Mouse (Mus musculus) erythroblast, embryonic 14.5 days (primary cell): ENCODE data around the gene Cse1l. TPM values are rescaled to one million over a fixed set of nuclear protein-coding genes. Genes with fewer than 3 reads are reported as not detected.

Source experiments
- H3K27me3 ChIP-seq: 2 replicates; pipeline ENCODE4 v1.6.1; 2012; ENCODE audit warnings: inconsistent platforms; ENCODE audit not compliant: control insufficient read depth
- H3K36me3 ChIP-seq: 2 replicates; pipeline ENCODE4 v1.6.1; 2012; ENCODE audit warnings: mild to moderate bottlenecking, inconsistent platforms; ENCODE audit not compliant: control insufficient read depth
- H3K4me1 ChIP-seq: 2 replicates; pipeline ENCODE4 v1.6.1; 2012; ENCODE audit warnings: inconsistent platforms; ENCODE audit not compliant: control insufficient read depth
- H3K4me3 ChIP-seq: replicated peaks from 2 replicates; pipeline ENCODE3; 2012; ENCODE audit warnings: moderate library complexity, mild to moderate bottlenecking, inconsistent platforms
- H3K9me3 ChIP-seq: 2 replicates; pipeline ENCODE4 v1.6.1; 2012; ENCODE audit warnings: low read length, inconsistent platforms, mixed read lengths; ENCODE audit not compliant: control insufficient read depth
- GATA1 ChIP-seq: IDR thresholded peaks from 2 replicates; pipeline ENCODE4 v1.6.1; 2012; ENCODE audit warnings: low read length, inconsistent platforms, mixed read lengths
- TAL1 ChIP-seq: IDR thresholded peaks from 3 replicates; pipeline ENCODE4 v1.6.1; 2012; ENCODE audit warnings: low read length, inconsistent platforms, mixed read lengths
- polyA plus RNA-seq: library from polyadenylated mRNA; stranded (reverse); fragments of >175 nt; gene quantifications from 2 replicates; pipeline ENCODE4 v1.2.3, GENCODE M21; 2012

The Cse1l gene
- polyA plus RNA-seq, 1 experiment = 0.16 TPM

- TF ChIP-seq GATA1 (no peak), TAL1 (no peak)
- peaks cover 50% of the 10 kb centered on the region for H3K36me3 ChIP-seq
- H3K9me3 ChIP-seq = no peaks in the 10 kb centered on the region
- no peak overlapping the region for H3K4me3 ChIP-seq
- peaks cover 3% of the 10 kb centered on the region for H3K4me1 ChIP-seq
- no peaks in the 10 kb centered on the region for H3K27me3 ChIP-seq
These were observed 8.9 kb upstream of the Cse1l start for GRCm38 (mm10) chr2:166896974-166897373.

- Histone ChIP-seq H3K27me3 (no peaks in the 10 kb centered on the region), H3K36me3 (peaks cover 28% of the 10 kb centered on the region), H3K9me3 (no peaks in the 10 kb centered on the region), H3K4me1 (peaks cover 11% of the 10 kb centered on the region), H3K4me3 (no peak overlapping the region)
- TF ChIP-seq TAL1 (no peak), GATA1 (no peak)
These were observed 6.7 kb upstream of the Cse1l start for GRCm38 (mm10) chr2:166899161-166899560.

- Histone ChIP-seq H3K36me3 (peaks cover 22% of the 10 kb centered on the region), H3K9me3 (no peaks in the 10 kb centered on the region), H3K27me3 (no peaks in the 10 kb centered on the region), H3K4me3 (no peak overlapping the region), H3K4me1 (peaks cover 14% of the 10 kb centered on the region)
- TF ChIP-seq GATA1 (no peak), TAL1 (no peak)
These were observed 6.1 kb upstream of the Cse1l start for GRCm38 (mm10) chr2:166899746-166900145.

- H3K4me3 ChIP-seq = no peak overlapping the region
- H3K36me3 ChIP-seq = peaks cover 13% of the 10 kb centered on the region
- no peaks in the 10 kb centered on the region for H3K9me3 ChIP-seq
- H3K4me1 ChIP-seq = peaks cover 24% of the 10 kb centered on the region
- TF ChIP-seq TAL1 (no peak), GATA1 (no peak)
- H3K27me3 ChIP-seq = no peaks in the 10 kb centered on the region
These were observed 4.9 kb upstream of the Cse1l start for GRCm38 (mm10) chr2:166900792-166901505.

- TF ChIP-seq TAL1 = no peak
- no peak for TF ChIP-seq GATA1
- peaks cover 42% of the 10 kb centered on the region for H3K4me1 ChIP-seq
- peaks cover 11% of the 10 kb centered on the region for H3K36me3 ChIP-seq
- H3K4me3 ChIP-seq = no peak overlapping the region
- no peaks in the 10 kb centered on the region for H3K9me3 ChIP-seq
- no peaks in the 10 kb centered on the region for H3K27me3 ChIP-seq
These were observed 2.0 kb upstream of the Cse1l start for GRCm38 (mm10) chr2:166903719-166904282.

GRCm38 (mm10) chr2:166906523-166907182 is 813 bp downstream of the Cse1l start:
- Histone ChIP-seq H3K4me3 (peak overlapping the region; percentile 97), H3K4me1 (peaks cover 52% of the 10 kb centered on the region), H3K27me3 (no peaks in the 10 kb centered on the region), H3K9me3 (no peaks in the 10 kb centered on the region), H3K36me3 (peaks cover 32% of the 10 kb centered on the region)
- TF ChIP-seq GATA1 (no peak), TAL1 (no peak)

GRCm38 (mm10) chr2:166909729-166910128 is 3.9 kb downstream of the Cse1l start:
- H3K9me3 ChIP-seq = no peaks in the 10 kb centered on the region
- H3K4me1 ChIP-seq = peaks cover 41% of the 10 kb centered on the region
- no peaks in the 10 kb centered on the region for H3K27me3 ChIP-seq
- no peak for TF ChIP-seq GATA1
- no peak for TF ChIP-seq TAL1
- H3K4me3 ChIP-seq = no peak overlapping the region
- H3K36me3 ChIP-seq = peaks cover 49% of the 10 kb centered on the region

- peaks cover 55% of the 10 kb centered on the region for H3K36me3 ChIP-seq
- H3K27me3 ChIP-seq = no peaks in the 10 kb centered on the region
- no peak for TF ChIP-seq GATA1
- no peak for TF ChIP-seq TAL1
- no peaks in the 10 kb centered on the region for H3K9me3 ChIP-seq
- H3K4me1 ChIP-seq = peaks cover 33% of the 10 kb centered on the region
- H3K4me3 ChIP-seq = no peak overlapping the region
These were observed 4.7 kb downstream of the Cse1l start for GRCm38 (mm10) chr2:166910536-166910935.

- TF ChIP-seq TAL1 = no peak
- no peak for TF ChIP-seq GATA1
- H3K27me3 ChIP-seq = no peaks in the 10 kb centered on the region
- H3K4me3 ChIP-seq = no peak overlapping the region
- H3K9me3 ChIP-seq = no peaks in the 10 kb centered on the region
- H3K36me3 ChIP-seq = peaks cover 97% of the 10 kb centered on the region
- H3K4me1 ChIP-seq = peaks cover 8% of the 10 kb centered on the region
These were observed 18.1 kb downstream of the Cse1l start for GRCm38 (mm10) chr2:166923971-166924370.
